Mouse (Mus musculus) lung, postnatal 0 days (tissue): ENCODE measurements around the gene Ccdc63.

Experiments
- CTCF ChIP-seq: IDR thresholded peaks from 2 replicates; pipeline ENCODE4 v1.5.1; 2016; ENCODE audit warnings: antibody characterized with exemption, mild to moderate bottlenecking
- EP300 ChIP-seq: IDR thresholded peaks from 2 replicates; pipeline ENCODE4 v1.6.1; 2016; ENCODE audit warnings: antibody characterized with exemption, mild to moderate bottlenecking, control low read depth

GRCm38 (mm10) chr5:122077244-122077643 lies 63.4 kb downstream of the Ccdc63 start:
- no peak for TF ChIP-seq CTCF
- no peak for TF ChIP-seq EP300
